Mouse (Mus musculus) hindbrain, embryonic 10.5 days (tissue): ENCODE measurements around the gene Socs3. TPM values are rescaled to one million over a fixed set of nuclear protein-coding genes. Genes with fewer than 3 reads are reported as not detected.
A peak's percentile ranks its signal among the peaks of the same experiment; 100 is the strongest.

Experiments used
- DNase-seq: peaks from one replicate; pipeline ENCODE4 v3.0.0-alpha.2; 2017; ENCODE audit warnings: low spot score
- H3K27ac ChIP-seq: fragments of 300-500 bp; sonication (generic); 2 replicates; pipeline ENCODE4 v1.5.1; 2016; ENCODE audit warnings: mild to moderate bottlenecking, moderate library complexity
- H3K27me3 ChIP-seq: fragments of 300-500 bp; sonication (generic); 2 replicates; pipeline ENCODE4 v1.6.1; 2016; ENCODE audit warnings: mild to moderate bottlenecking; ENCODE audit not compliant: poor library complexity, insufficient read depth, severe bottlenecking
- H3K36me3 ChIP-seq: fragments of 300-500 bp; sonication (generic); 2 replicates; pipeline ENCODE4 v1.6.1; 2016; ENCODE audit warnings: mild to moderate bottlenecking, moderate library complexity
- H3K4me1 ChIP-seq: fragments of 300-500 bp; sonication (generic); replicated peaks from 2 replicates; pipeline ENCODE4 v1.6.1; 2016; ENCODE audit warnings: mild to moderate bottlenecking
- H3K4me3 ChIP-seq: fragments of 300-500 bp; sonication (generic); 2 replicates; pipeline ENCODE4 v1.5.1; 2016; ENCODE audit warnings: mild to moderate bottlenecking, moderate library complexity
- H3K9me3 ChIP-seq: fragments of 300-500 bp; sonication (generic); 2 replicates; pipeline ENCODE4 v1.6.1; 2016; ENCODE audit warnings: mild to moderate bottlenecking, moderate library complexity
- WGBS: fragments of 180-500 bp; shearing (Covaris S2); methylation state at CpG from one replicate; pipeline ENCODE4 v1.1.7; 2016; 5-methylcytosine and 5-hydroxymethylcytosine counted together
- polyA plus RNA-seq: library from polyadenylated mRNA; unstranded; fragments of >200 nt; fragmentation: Nextera tagmentation; extraction: Ambion mirVana; gene quantifications from 2 replicates; pipeline ENCODE4 v1.2.1, GENCODE M21; 2016

Socs3 gene
- polyA plus RNA-seq, 1 experiment from 2014 or later: 12.5 TPM

DNA sequence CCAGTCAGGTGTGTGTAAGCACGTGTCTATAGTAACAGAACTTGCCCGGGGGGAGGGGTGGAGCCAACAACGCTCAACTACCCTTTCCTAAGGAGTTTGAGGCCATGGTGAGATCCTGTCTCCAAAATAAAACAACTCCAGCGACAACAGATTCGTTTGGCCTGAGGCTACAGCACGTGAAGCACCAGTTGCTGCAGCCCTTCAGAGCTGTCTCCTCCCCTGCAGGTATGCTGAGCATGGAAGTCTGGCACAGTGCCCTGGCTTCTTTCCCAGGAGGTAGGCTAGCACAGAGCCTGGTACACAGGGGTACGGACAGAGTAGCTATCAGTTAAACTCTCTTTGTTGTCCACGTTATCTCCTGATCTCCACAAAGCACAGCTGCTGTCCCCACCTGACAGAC lies 33.6 kb downstream of the Socs3 start:
- no peak for DNase-seq
- H3K27me3 ChIP-seq: peaks cover 58% of the 10 kb centered on the region
- H3K9me3 ChIP-seq: no peaks in the 10 kb centered on the region
- peak overlapping the region; percentile 3; the same call in 1 of the 2 replicates for H3K27ac ChIP-seq
- no peaks in the 10 kb centered on the region for H3K36me3 ChIP-seq
- WGBS: 49% methylated on average over 8 of the region's 8 CpGs
- peaks cover 94% of the 10 kb centered on the region for H3K4me1 ChIP-seq
- no peak overlapping the region for H3K4me3 ChIP-seq

- peak overlapping the region; percentile 62; the same call in 1 of the 2 replicates for H3K27ac ChIP-seq
- WGBS: 65% methylated on average over 9 of the region's 9 CpGs
- H3K4me3 ChIP-seq: no peak overlapping the region
- no peak for DNase-seq
- H3K27me3 ChIP-seq: peaks cover 64% of the 10 kb centered on the region
- no peaks in the 10 kb centered on the region for H3K9me3 ChIP-seq
- H3K4me1 ChIP-seq: peaks cover 94% of the 10 kb centered on the region
- no peaks in the 10 kb centered on the region for H3K36me3 ChIP-seq
Observed at GRCm38 (mm10) chr11:117935616-117936015, 34.2 kb downstream of the Socs3 start.

- Histone ChIP-seq H3K27me3 (peaks cover 72% of the 10 kb centered on the region), H3K4me3 (no peak overlapping the region), H3K27ac (peak overlapping the region; percentile 62), H3K4me1 (peaks cover 93% of the 10 kb centered on the region), H3K36me3 (no peaks in the 10 kb centered on the region), H3K9me3 (no peaks in the 10 kb centered on the region)
- 45% methylated on average over 5 of the region's 5 CpGs for WGBS
- no peak for DNase-seq
Observed at GRCm38 (mm10) chr11:117934576-117935368, 35.1 kb downstream of the Socs3 start.

DNA sequence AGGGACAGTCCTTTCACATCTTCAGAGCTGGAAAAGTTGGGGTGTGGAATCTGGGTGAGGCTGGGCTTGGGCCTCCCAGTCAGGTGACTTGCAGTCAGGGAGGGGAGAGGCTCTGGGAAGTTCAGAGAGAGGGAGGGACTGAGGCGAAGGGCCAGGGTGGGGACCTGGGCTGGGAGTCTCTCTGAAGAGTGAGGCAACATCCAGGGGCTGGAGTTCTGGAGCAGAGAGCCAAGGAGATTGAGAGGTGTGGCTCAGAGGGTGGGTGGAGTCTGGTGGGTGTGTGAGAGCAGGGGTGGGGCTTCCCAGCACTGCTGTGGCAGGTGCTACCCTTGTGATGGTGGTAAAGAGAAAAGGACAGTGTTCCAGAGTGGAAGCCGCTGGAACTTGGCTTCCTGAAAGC lies 35.7 kb downstream of the Socs3 start:
- H3K27ac ChIP-seq: peak overlapping the region; percentile 62
- no peaks in the 10 kb centered on the region for H3K36me3 ChIP-seq
- H3K27me3 ChIP-seq: peaks cover 78% of the 10 kb centered on the region
- WGBS: 32% methylated on average over 2 of the region's 2 CpGs
- H3K4me3 ChIP-seq: no peak overlapping the region
- H3K4me1 ChIP-seq: peaks cover 87% of the 10 kb centered on the region
- H3K9me3 ChIP-seq: no peaks in the 10 kb centered on the region
- DNase-seq: no peak

GRCm38 (mm10) chr11:117932195-117932594 lies 37.7 kb downstream of the Socs3 start:
- Histone ChIP-seq H3K36me3 (no peaks in the 10 kb centered on the region), H3K4me1 (peaks cover 69% of the 10 kb centered on the region), H3K4me3 (no peak overlapping the region), H3K27ac (peak overlapping the region; percentile 60; the same call in 1 of the 2 replicates), H3K9me3 (no peaks in the 10 kb centered on the region), H3K27me3 (peaks cover 95% of the 10 kb centered on the region)
- 19% methylated on average over 4 of the region's 4 CpGs for WGBS
- no peak for DNase-seq

GRCm38 (mm10) chr11:117931576-117931975 lies 38.3 kb downstream of the Socs3 start:
- Histone ChIP-seq H3K27ac (no peak overlapping the region), H3K36me3 (no peaks in the 10 kb centered on the region), H3K27me3 (peaks cover 91% of the 10 kb centered on the region), H3K4me1 (peaks cover 66% of the 10 kb centered on the region), H3K4me3 (no peak overlapping the region), H3K9me3 (no peaks in the 10 kb centered on the region)
- DNase-seq: no peak
- WGBS: 51% methylated on average over 6 of the region's 6 CpGs

- no peaks in the 10 kb centered on the region for H3K9me3 ChIP-seq
- H3K4me1 ChIP-seq: peaks cover 59% of the 10 kb centered on the region
- peaks cover 84% of the 10 kb centered on the region for H3K27me3 ChIP-seq
- 3% methylated on average over 48 of the region's 48 CpGs for WGBS
- DNase-seq: peak; percentile 82
- no peaks in the 10 kb centered on the region for H3K36me3 ChIP-seq
- H3K27ac ChIP-seq: peak overlapping the region; percentile 82
- peak overlapping the region; percentile 57 for H3K4me3 ChIP-seq
Observed at GRCm38 (mm10) chr11:117930781-117931338, 39.0 kb downstream of the Socs3 start.

- Histone ChIP-seq H3K27ac (no peak overlapping the region), H3K4me3 (no peak overlapping the region), H3K27me3 (peaks cover 66% of the 10 kb centered on the region), H3K4me1 (peaks cover 24% of the 10 kb centered on the region), H3K36me3 (no peaks in the 10 kb centered on the region), H3K9me3 (no peaks in the 10 kb centered on the region)
- WGBS: 74% methylated on average over 1 of the region's 1 CpGs
- DNase-seq: no peak
Observed at GRCm38 (mm10) chr11:117925541-117925940, 44.3 kb downstream of the Socs3 start.

DNA sequence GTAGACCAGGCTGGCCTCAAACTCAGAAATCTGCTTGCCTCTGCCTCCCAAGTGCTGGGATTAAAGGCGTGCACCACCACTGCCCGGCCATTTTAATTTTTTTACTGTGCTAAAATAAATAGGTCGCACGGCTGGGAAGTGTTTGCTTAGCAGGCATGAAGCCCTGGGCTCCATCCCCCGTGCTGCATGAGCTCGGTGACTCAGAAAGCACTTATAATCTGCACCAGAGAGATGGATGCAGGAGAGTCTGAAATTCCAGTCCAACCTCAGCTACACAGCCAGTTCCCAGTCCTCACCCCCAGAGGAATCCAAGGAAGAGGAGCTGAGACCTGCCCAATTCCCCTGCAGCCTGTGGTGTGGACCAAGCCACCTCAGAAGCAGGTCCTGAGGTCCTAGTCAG lies 45.4 kb downstream of the Socs3 start:
- no peak overlapping the region for H3K27ac ChIP-seq
- H3K4me1 ChIP-seq: peaks cover 22% of the 10 kb centered on the region
- no peaks in the 10 kb centered on the region for H3K36me3 ChIP-seq
- H3K4me3 ChIP-seq: no peak overlapping the region
- 75% methylated on average over 6 of the region's 6 CpGs for WGBS
- no peak for DNase-seq
- no peaks in the 10 kb centered on the region for H3K9me3 ChIP-seq
- peaks cover 60% of the 10 kb centered on the region for H3K27me3 ChIP-seq

DNA sequence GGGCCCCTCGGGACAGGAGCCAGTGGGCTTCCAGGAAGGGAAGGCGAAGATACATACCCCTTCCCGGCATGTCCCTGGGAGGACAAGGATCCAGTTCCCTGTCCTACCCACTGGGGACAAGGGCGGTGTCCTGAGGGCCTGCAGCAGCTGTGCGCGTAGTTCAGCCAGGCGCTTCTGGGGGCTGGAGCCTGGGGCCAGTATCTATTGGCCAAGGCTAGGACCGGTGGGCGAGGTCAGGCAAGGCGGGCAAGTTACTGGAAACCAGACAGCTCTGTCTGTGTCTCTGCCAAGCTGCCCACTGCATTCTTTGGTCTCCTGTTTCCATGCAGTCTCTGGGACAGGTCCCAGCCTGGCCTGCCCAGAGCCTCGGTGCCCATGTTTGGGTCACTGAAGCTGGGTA lies 46.6 kb downstream of the Socs3 start:
- H3K4me1 ChIP-seq: peaks cover 33% of the 10 kb centered on the region
- no peaks in the 10 kb centered on the region for H3K9me3 ChIP-seq
- H3K4me3 ChIP-seq: no peak overlapping the region
- peaks cover 57% of the 10 kb centered on the region for H3K27me3 ChIP-seq
- DNase-seq: no peak
- 0 out of 2 replicates have a peak overlapping the region, but pooled peaks have one; percentile 23 for H3K27ac ChIP-seq
- 84% methylated on average over 11 of the region's 11 CpGs for WGBS
- H3K36me3 ChIP-seq: no peaks in the 10 kb centered on the region

- Histone ChIP-seq H3K27me3 (peaks cover 64% of the 10 kb centered on the region), H3K9me3 (peaks cover 12% of the 10 kb centered on the region), H3K4me1 (peaks cover 39% of the 10 kb centered on the region), H3K27ac (peak overlapping the region; percentile 42), H3K4me3 (no peak overlapping the region), H3K36me3 (no peaks in the 10 kb centered on the region)
- 5% methylated on average over 5 of the region's 5 CpGs for WGBS
- peak; percentile 54 for DNase-seq
Observed at GRCm38 (mm10) chr11:117919211-117919610, 50.6 kb downstream of the Socs3 start.

DNA sequence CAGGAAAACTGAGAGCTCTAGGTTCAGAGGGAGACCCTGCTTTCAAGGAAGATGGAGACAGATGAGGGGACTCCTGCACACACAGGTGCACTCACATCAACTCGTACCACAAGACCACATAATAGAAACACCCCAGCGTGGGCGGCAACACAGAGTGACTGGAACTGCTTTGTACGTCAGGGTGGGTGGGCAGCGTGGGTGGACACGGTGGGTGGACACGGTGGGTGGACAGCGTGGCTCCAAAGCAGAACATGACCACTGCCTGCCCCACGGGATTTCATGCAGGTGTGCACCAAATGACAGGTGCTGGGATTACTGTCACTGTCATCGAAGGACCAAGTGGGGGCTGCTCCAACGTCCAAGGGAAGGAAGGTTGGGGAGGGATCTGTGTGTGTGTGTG lies 51.3 kb downstream of the Socs3 start:
- 66% methylated on average over 11 of the region's 11 CpGs for WGBS
- no peak for DNase-seq
- H3K27me3 ChIP-seq: peaks cover 69% of the 10 kb centered on the region
- H3K9me3 ChIP-seq: peaks cover 12% of the 10 kb centered on the region
- H3K4me3 ChIP-seq: no peak overlapping the region
- H3K4me1 ChIP-seq: peaks cover 43% of the 10 kb centered on the region
- no peaks in the 10 kb centered on the region for H3K36me3 ChIP-seq
- peak overlapping the region; percentile 42; the same call in 1 of the 2 replicates for H3K27ac ChIP-seq
